Mouse (Mus musculus): Measurements from ENCODE around the gene Tmem8.
"Not testable (repeated sequence)": the region's sequence is repeated elsewhere in the genome, so short reads cannot be mapped to it uniquely, and the experiment has no call there.

The Tmem8 gene

GRCm38 (mm10) chr17:26113181-26113948 is at the start of gene Tmem8:
Gene Tmem8, plus strand, starts transcription at chr17:26113299.
- in situ Hi-C loops (cut with MboI, MseI), result no loop called here

- in situ Hi-C loops (cut with MboI, MseI), result no loop called here
These were observed 48.2 kb upstream of the Tmem8 start for GRCm38 (mm10) chr17:26064916-26065315.

GRCm38 (mm10) chr17:26066488-26067020 is 46.5 kb upstream of the Tmem8 start:
- in situ Hi-C loops (cut with MboI, MseI), result no loop called here

- in situ Hi-C loops (cut with MboI, MseI), result no loop called here
These were observed 44.9 kb upstream of the Tmem8 start for GRCm38 (mm10) chr17:26068024-26068830.

GRCm38 (mm10) chr17:26068831-26069739 is 44.0 kb upstream of the Tmem8 start, which contains the start of gene Rab11fip3:
Gene Rab11fip3, minus strand, starts transcription at chr17:26069555.
- in situ Hi-C loops (cut with MboI, MseI), result no loop called here

GRCm38 (mm10) chr17:26070136-26070535 is 43.0 kb upstream of the Tmem8 start:
- in situ Hi-C loops (cut with MboI, MseI), result no loop called here

GRCm38 (mm10) chr17:26075246-26075645 is 37.9 kb upstream of the Tmem8 start:
- in situ Hi-C loops (cut with MboI, MseI), result no loop called here

- in situ Hi-C loops (cut with MboI, MseI), result no loop called here
These were observed 34.2 kb upstream of the Tmem8 start for GRCm38 (mm10) chr17:26078851-26079250.

- in situ Hi-C loops (cut with MboI, MseI), result no loop called here
These were observed 32.2 kb upstream of the Tmem8 start for GRCm38 (mm10) chr17:26080867-26081266.

- in situ Hi-C loops (cut with MboI, MseI), result no loop called here
These were observed 26.0 kb upstream of the Tmem8 start for GRCm38 (mm10) chr17:26087059-26087564.

GRCm38 (mm10) chr17:26089905-26090632 is 23.0 kb upstream of the Tmem8 start, which contains the start of gene Decr2:
Gene Decr2, minus strand, starts transcription at chr17:26090337.
- in situ Hi-C loops (cut with MboI, MseI), result no loop called here

GRCm38 (mm10) chr17:26094531-26095110 is 18.5 kb upstream of the Tmem8 start:
- in situ Hi-C loops (cut with MboI, MseI), result no loop called here

- in situ Hi-C loops (cut with MboI, MseI), result no loop called here
These were observed 17.9 kb upstream of the Tmem8 start, which contains the start of gene Nme4 for GRCm38 (mm10) chr17:26095121-26095740. Gene Nme4, minus strand, starts transcription at chr17:26095602.

GRCm38 (mm10) chr17:26098461-26098860 is 14.6 kb upstream of the Tmem8 start:
- in situ Hi-C loops (cut with MboI, MseI), result no loop called here

- in situ Hi-C loops (cut with MboI, MseI), result not testable (repeated sequence)
These were observed 13.8 kb upstream of the Tmem8 start for GRCm38 (mm10) chr17:26099316-26099715.

GRCm38 (mm10) chr17:26100166-26100565 is 12.9 kb upstream of the Tmem8 start:
- in situ Hi-C loops (cut with MboI, MseI), result no loop called here

- in situ Hi-C loops (cut with MboI, MseI), result no loop called here
These were observed 11.6 kb upstream of the Tmem8 start for GRCm38 (mm10) chr17:26101478-26101877.

GRCm38 (mm10) chr17:26105619-26106018 is 7.5 kb upstream of the Tmem8 start:
- in situ Hi-C loops (cut with MboI, MseI), result no loop called here

- in situ Hi-C loops (cut with MboI, MseI), result no loop called here
These were observed 2.9 kb upstream of the Tmem8 start for GRCm38 (mm10) chr17:26110156-26110555.

Measured in T-helper 17 cell (primary cell).